Mouse (Mus musculus) intestine, embryonic 14.5 days (tissue): ENCODE measurements around the gene Fdx1. TPM values are rescaled to one million over a fixed set of nuclear protein-coding genes. Genes with fewer than 3 reads are reported as not detected.

Experiments
- ATAC-seq: fragments of 200-750 bp; cut with Nextera tagmentation; replicated peaks from 2 replicates; pipeline ENCODE4 v1.8.0; 2017; ENCODE audit warnings: low read depth, moderate number of reproducible peaks, moderate TSS enrichment, moderate library complexity; ENCODE audit not compliant: low FRiP score, low TSS enrichment
- DNase-seq: peaks from one replicate; pipeline ENCODE4 v3.0.0-alpha.2; 2018; ENCODE audit warnings: low spot score
- H3K27ac ChIP-seq: fragments of 300-500 bp; sonication (generic); 2 replicates; pipeline ENCODE4 v1.5.1; 2014; ENCODE audit warnings: low read depth, mild to moderate bottlenecking, control low read depth
- H3K27me3 ChIP-seq: fragments of 300-500 bp; sonication (generic); replicated peaks from 2 replicates; pipeline ENCODE4 v1.6.1; 2014; ENCODE audit warnings: low read length, control low read depth; ENCODE audit not compliant: control insufficient read depth, insufficient read depth
- H3K36me3 ChIP-seq: fragments of 300-500 bp; sonication (generic); 2 replicates; pipeline ENCODE4 v1.6.1; 2014; ENCODE audit warnings: low read length, control low read depth; ENCODE audit not compliant: control insufficient read depth, insufficient read depth
- H3K4me1 ChIP-seq: fragments of 300-500 bp; sonication (generic); replicated peaks from 2 replicates; pipeline ENCODE4 v1.6.1; 2014; ENCODE audit warnings: low read length, control low read depth, mixed read lengths; ENCODE audit not compliant: control insufficient read depth, insufficient read depth
- H3K4me2 ChIP-seq: fragments of 300-500 bp; sonication (generic); 2 replicates; pipeline ENCODE4 v1.6.1; 2014; ENCODE audit warnings: low read length
- H3K4me3 ChIP-seq: fragments of 300-500 bp; sonication (generic); 2 replicates; pipeline ENCODE4 v1.5.1; 2014; ENCODE audit warnings: low read depth, low read length, control low read depth, mixed read lengths
- H3K9ac ChIP-seq: fragments of 300-500 bp; sonication (generic); 2 replicates; pipeline ENCODE4 v1.6.1; 2014; ENCODE audit warnings: mild to moderate bottlenecking, low read length
- H3K9me3 ChIP-seq: fragments of 300-500 bp; sonication (generic); 2 replicates; pipeline ENCODE4 v1.6.1; 2016; ENCODE audit warnings: low read length, control low read depth; ENCODE audit not compliant: control insufficient read depth
- WGBS: fragments of 180-500 bp; shearing (Covaris S2); extraction: QIAGEN DNeasy Blood & Tissue Kit; methylation state at CpG from one replicate; pipeline ENCODE4 v1.1.7; 2014; 5-methylcytosine and 5-hydroxymethylcytosine counted together
- polyA plus RNA-seq: library from polyadenylated mRNA; unstranded; fragments of >200 nt; fragmentation: Nextera tagmentation; extraction: Ambion mirVana; gene quantifications from 2 replicates; pipeline ENCODE4 v1.2.1, GENCODE M21; 2014

The Fdx1 gene
- polyA plus RNA-seq, 1 experiment from 2014 or later: 66.9 TPM

- Histone ChIP-seq H3K4me1 (no peaks in the 10 kb centered on the region), H3K9me3 (peaks cover 4% of the 10 kb centered on the region; the same call in 1 of the 2 replicates), H3K36me3 (no peaks in the 10 kb centered on the region), H3K27ac (no peak overlapping the region), H3K4me2 (no peak overlapping the region), H3K9ac (no peak overlapping the region), H3K27me3 (no peaks in the 10 kb centered on the region), H3K4me3 (no peak overlapping the region)
- 82% methylated on average over 8 of the region's 8 CpGs for WGBS
- ATAC-seq (no peak), DNase-seq (no peak)
Observed at GRCm38 (mm10) chr9:51906938-51907337, 56.4 kb downstream of the Fdx1 start.

Other genes with a start within 250 kb of the Fdx1 start
- gene Arhgap20, start 198.2 kb downstream of the Fdx1 start, polyA plus RNA-seq: 1.9 and 3.0 TPM in 2 replicates
- 98.6 and 114 TPM in 2 replicates for gene Rdx, start 83.6 kb upstream of the Fdx1 start, polyA plus RNA-seq
- gene Zc3h12c, start 205.0 kb upstream of the Fdx1 start, polyA plus RNA-seq: 4.0 and 4.2 TPM in 2 replicates